Mouse (Mus musculus): ENCODE results near the gene Vamp5. TPM values are rescaled to one million over a fixed set of nuclear protein-coding genes. Genes with fewer than 3 reads are reported as not detected.

Vamp5 gene
- polyA plus RNA-seq, 1 experiment from 2014 or later, result 22.2 TPM

GRCm38 (mm10) chr6:72410003-72410402, 29.7 kb upstream of the Vamp5 start:
- no peaks in the 10 kb centered on the region for H3K9me3 ChIP-seq
- no peak overlapping the region for H3K4me3 ChIP-seq
- H3K4me2 ChIP-seq, result no peak overlapping the region
- no peak overlapping the region for H3K27ac ChIP-seq
- H3K27me3 ChIP-seq, result no peaks in the 10 kb centered on the region
- H3K4me1 ChIP-seq, result peaks cover 7% of the 10 kb centered on the region
- no peak for ATAC-seq (ENCODE audit: insufficient number of reproducible peaks, low FRiP score, low TSS enrichment, low read depth)
- H3K9ac ChIP-seq, result no peak overlapping the region
- 39% methylated on average over 1 of the region's 1 CpGs for WGBS
- H3K36me3 ChIP-seq, result no peaks in the 10 kb centered on the region

DNA sequence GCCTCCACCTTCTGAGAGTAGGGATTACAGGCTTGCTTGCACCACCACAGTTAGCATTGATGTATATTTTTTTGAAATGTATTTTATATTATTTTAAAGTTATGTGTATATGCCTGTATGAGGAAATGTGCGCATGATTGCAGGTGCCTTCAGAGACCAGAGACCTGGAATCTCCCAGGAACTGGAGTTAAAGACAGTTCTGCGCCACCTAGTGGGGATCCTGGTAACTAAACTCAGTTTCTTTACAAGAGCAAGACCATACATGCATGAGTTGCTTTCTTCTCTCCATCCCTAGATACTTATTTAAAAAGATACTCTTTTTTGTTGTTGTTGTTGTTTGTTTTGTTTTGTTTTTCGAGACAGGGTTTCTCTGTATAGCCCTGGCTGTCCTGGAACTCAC, 29.3 kb upstream of the Vamp5 start:
- H3K27ac ChIP-seq, result no peak overlapping the region
- peaks cover 5% of the 10 kb centered on the region for H3K4me1 ChIP-seq
- H3K9me3 ChIP-seq, result no peaks in the 10 kb centered on the region
- no peak overlapping the region for H3K4me2 ChIP-seq
- H3K36me3 ChIP-seq, result no peaks in the 10 kb centered on the region
- H3K4me3 ChIP-seq, result no peak overlapping the region
- no peak overlapping the region for H3K9ac ChIP-seq
- ATAC-seq (ENCODE audit: insufficient number of reproducible peaks, low FRiP score, low TSS enrichment, low read depth), result no peak
- 13% methylated on average over 3 of the region's 3 CpGs for WGBS
- no peaks in the 10 kb centered on the region for H3K27me3 ChIP-seq

DNA sequence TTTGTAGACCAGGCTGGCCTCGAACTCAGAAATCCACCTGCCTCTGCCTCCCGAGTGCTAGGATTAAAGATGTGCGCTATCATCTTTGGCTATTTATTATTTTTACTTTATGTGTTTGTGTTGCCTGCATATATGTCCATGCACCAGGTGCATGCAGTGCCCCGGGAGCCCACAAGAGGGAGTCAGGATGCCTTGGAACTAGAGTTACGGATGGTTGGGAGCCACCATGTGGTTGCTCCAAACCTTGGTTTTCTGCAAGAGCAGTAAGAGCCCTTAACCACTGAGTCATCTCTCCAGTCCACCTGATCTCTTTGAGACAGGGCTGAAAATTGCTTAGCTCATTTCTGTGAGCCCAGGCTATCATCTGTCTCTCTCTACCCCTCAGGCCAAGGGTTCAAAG, 26.9 kb upstream of the Vamp5 start:
- Histone ChIP-seq H3K27me3 (no peaks in the 10 kb centered on the region), H3K27ac (no peak overlapping the region), H3K9me3 (no peaks in the 10 kb centered on the region), H3K9ac (no peak overlapping the region), H3K4me3 (no peak overlapping the region), H3K4me1 (no peaks in the 10 kb centered on the region), H3K4me2 (no peak overlapping the region), H3K36me3 (no peaks in the 10 kb centered on the region)
- WGBS, result 3% methylated on average over 5 of the region's 5 CpGs
- peak; percentile 67; the same call in 1 of the 2 replicates for ATAC-seq (ENCODE audit: insufficient number of reproducible peaks, low FRiP score, low TSS enrichment, low read depth)

DNA sequence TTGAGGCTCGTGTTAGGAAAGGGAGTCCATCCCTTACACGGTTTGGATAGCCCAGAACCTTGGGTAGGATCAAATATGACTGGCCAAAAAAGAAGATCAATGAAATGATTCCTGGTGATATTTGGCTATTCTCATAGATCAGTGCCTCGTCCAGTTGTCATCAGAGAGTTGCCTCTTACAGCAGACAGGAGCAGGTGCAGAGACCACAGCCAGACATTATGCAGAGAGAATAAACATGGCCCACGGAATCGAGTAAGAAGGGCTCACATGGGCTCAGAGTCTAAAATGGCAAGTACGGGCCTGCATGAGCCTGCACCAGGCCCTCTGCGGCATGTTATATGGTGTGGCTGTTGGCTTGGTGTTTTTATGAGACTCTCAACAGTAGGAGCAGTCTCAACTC, 25.1 kb upstream of the Vamp5 start:
- no peak overlapping the region for H3K4me3 ChIP-seq
- no peak overlapping the region for H3K9ac ChIP-seq
- no peak overlapping the region for H3K4me2 ChIP-seq
- H3K9me3 ChIP-seq, result no peaks in the 10 kb centered on the region
- no peak for ATAC-seq (ENCODE audit: insufficient number of reproducible peaks, low FRiP score, low TSS enrichment, low read depth)
- no peaks in the 10 kb centered on the region for H3K36me3 ChIP-seq
- no peak overlapping the region for H3K27ac ChIP-seq
- 70% methylated on average over 7 of the region's 7 CpGs for WGBS
- H3K4me1 ChIP-seq, result no peaks in the 10 kb centered on the region
- no peaks in the 10 kb centered on the region for H3K27me3 ChIP-seq

DNA sequence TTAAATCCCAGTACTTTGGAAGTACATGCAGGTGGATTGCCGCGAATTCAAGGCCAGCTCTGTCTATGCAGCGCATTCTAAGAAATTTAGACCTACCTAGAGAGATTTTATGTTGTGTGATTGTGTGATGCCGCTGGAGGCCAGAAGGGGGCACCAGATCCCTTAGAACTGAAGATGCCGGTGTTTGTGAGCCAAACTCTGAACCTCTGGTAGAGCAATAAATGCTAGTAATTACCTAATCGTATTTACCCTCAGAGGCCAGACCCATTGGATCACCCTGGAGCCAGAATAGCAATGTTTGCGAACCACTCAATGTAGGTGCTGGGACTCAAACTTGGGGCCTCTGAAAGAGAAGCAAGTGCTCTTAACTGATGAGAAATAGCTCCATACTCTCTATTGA, 21.6 kb upstream of the Vamp5 start:
- no peak for ATAC-seq (ENCODE audit: insufficient number of reproducible peaks, low FRiP score, low TSS enrichment, low read depth)
- no peak overlapping the region for H3K4me2 ChIP-seq
- 17% methylated on average over 7 of the region's 7 CpGs for WGBS
- H3K27ac ChIP-seq, result no peak overlapping the region
- no peak overlapping the region for H3K9ac ChIP-seq
- no peak overlapping the region for H3K4me3 ChIP-seq
- H3K4me1 ChIP-seq, result no peaks in the 10 kb centered on the region
- no peaks in the 10 kb centered on the region for H3K9me3 ChIP-seq
- no peaks in the 10 kb centered on the region for H3K27me3 ChIP-seq
- H3K36me3 ChIP-seq, result no peaks in the 10 kb centered on the region

- 55% methylated on average over 2 of the region's 2 CpGs for WGBS
- H3K36me3 ChIP-seq, result no peaks in the 10 kb centered on the region
- 0 out of 2 replicates have a peak, but pooled peaks have one; percentile 24 for ATAC-seq (ENCODE audit: insufficient number of reproducible peaks, low FRiP score, low TSS enrichment, low read depth)
Measured at GRCm38 (mm10) chr6:72399967-72400366, 19.7 kb upstream of the Vamp5 start.

GRCm38 (mm10) chr6:72396837-72397251, 16.6 kb upstream of the Vamp5 start:
- H3K27me3 ChIP-seq, result no peaks in the 10 kb centered on the region
- no peak overlapping the region for H3K4me2 ChIP-seq
- no peak overlapping the region for H3K4me3 ChIP-seq
- no peaks in the 10 kb centered on the region for H3K4me1 ChIP-seq
- 77% methylated on average over 10 of the region's 10 CpGs for WGBS
- no peaks in the 10 kb centered on the region for H3K36me3 ChIP-seq
- H3K9ac ChIP-seq, result no peak overlapping the region
- H3K9me3 ChIP-seq, result no peaks in the 10 kb centered on the region
- ATAC-seq (ENCODE audit: insufficient number of reproducible peaks, low FRiP score, low TSS enrichment, low read depth), result no peak
- H3K27ac ChIP-seq, result no peak overlapping the region

More at GRCm38 (mm10) chr6:72399967-72400366, 19.7 kb upstream of the Vamp5 start:
- Histone ChIP-seq H3K9me3 (no peaks in the 10 kb centered on the region), H3K4me2 (no peak overlapping the region), H3K4me1 (no peaks in the 10 kb centered on the region), H3K27ac (no peak overlapping the region), H3K27me3 (no peaks in the 10 kb centered on the region), H3K9ac (no peak overlapping the region), H3K4me3 (no peak overlapping the region)

DNA sequence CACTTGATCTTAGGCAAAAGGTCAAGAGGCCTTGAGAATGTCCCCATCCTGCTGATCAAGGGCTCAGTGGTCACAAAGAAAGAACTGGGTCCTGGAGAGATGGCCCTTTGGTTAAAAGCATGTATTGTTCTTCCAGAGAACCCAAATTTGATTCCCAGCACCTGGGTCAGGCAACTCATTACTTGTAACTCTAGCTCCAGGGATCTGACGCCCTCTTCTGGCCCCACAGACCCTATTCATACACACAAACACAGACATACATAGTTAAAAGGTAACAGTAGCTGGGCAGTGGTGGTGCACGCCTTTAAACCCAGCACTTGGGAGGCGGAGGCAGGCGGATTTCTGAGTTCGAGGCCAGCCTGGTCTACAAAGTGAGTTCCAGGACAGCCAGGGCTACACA, 12.1 kb upstream of the Vamp5 start:
- Histone ChIP-seq H3K4me2 (no peak overlapping the region), H3K4me1 (peaks cover 29% of the 10 kb centered on the region), H3K9me3 (no peaks in the 10 kb centered on the region), H3K4me3 (no peak overlapping the region), H3K27ac (no peak overlapping the region), H3K36me3 (no peaks in the 10 kb centered on the region), H3K9ac (no peak overlapping the region), H3K27me3 (no peaks in the 10 kb centered on the region)
- WGBS, result 88% methylated on average over 5 of the region's 5 CpGs
- no peak for ATAC-seq (ENCODE audit: insufficient number of reproducible peaks, low FRiP score, low TSS enrichment, low read depth)

DNA sequence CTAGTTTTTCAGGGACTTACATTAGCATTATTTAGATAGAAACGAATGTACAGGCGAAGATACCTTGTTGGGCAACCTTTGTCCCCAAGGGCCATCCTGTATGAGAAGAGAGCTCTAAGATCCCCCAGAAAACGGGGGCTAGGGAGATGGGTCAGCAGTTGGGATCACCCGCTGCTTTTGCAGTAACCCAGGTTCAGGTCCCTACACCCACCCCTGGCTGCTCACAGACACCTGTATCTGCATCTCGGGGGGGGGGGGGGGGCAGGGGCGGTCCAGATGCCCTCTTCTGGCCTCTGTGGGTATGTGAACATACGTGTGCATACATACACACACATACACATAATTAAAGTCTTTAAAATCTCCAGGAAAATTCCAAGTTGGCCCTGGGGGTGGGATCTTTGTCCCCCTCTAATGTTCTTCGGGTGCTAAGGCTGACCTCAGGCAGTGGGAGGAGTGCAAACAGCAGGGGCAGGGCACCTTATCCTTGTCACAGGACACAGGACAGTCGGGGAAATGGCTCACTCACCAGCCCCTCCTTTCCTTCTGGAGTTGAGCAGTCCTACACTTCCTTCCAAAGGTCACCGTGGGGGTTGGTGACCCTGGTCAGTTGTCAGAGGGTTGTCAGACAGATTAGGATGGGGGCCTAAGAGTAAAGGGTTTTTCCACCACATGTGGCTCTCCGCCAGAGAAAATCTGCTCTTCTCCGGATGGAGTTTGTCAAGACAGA, 10.7 kb upstream of the Vamp5 start:
- no peaks in the 10 kb centered on the region for H3K27me3 ChIP-seq
- no peaks in the 10 kb centered on the region for H3K9me3 ChIP-seq
- no peak for ATAC-seq (ENCODE audit: insufficient number of reproducible peaks, low FRiP score, low TSS enrichment, low read depth)
- peak overlapping the region; percentile 61 for H3K4me2 ChIP-seq
- peaks cover 8% of the 10 kb centered on the region; the same call in 1 of the 2 replicates for H3K36me3 ChIP-seq
- peak overlapping the region; percentile 89 for H3K27ac ChIP-seq
- H3K4me1 ChIP-seq, result peaks cover 29% of the 10 kb centered on the region
- peak overlapping the region; percentile 57; the same call in 1 of the 2 replicates for H3K9ac ChIP-seq
- WGBS, result 22% methylated on average over 12 of the region's 12 CpGs
- peak overlapping the region; percentile 49 for H3K4me3 ChIP-seq

DNA sequence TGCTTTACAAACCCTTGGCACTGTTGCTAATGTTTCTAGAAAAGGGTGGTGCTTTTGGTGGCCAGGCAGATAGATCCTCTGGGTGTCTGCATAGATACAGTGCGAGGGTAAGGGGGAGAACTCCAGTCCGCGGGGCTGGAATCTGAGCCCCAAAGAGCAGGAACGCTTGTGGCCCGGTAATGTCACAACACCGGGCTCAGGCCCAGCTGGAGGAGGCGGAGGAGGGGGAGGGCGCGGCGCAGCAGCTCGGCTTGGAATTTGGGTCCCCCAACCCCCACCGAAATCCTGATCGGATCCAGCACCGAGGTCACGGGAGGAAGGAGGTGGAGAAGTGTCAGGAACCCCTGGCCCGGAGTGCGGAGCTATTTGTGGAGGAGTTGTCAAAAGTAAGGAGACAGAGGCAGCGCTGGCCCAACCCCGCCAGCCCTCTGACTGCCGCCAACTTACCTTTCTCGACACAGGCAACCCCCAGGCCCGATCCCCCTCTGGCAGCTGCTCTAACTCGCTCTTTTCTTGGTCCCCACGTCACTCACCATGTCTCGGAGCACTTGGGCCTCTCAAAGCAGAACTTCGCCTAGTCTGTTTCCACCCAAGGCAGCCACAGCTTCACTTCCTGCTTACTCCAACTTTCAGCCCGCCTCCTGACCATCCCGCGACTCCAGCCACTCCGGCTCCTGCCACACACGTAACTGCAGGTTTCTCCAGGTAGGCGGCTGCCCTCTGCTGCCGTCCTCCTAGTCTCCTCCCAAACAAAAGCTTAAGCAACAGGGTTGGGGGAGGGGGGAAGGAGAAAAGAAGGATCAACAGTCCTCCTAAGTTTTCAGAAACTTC, 9.9 kb upstream of the Vamp5 start, which contains the start of gene Vamp8:
Gene Vamp8, minus strand, starts transcription at position 763 of the 831 bp plus-strand sequence.
- ATAC-seq (ENCODE audit: insufficient number of reproducible peaks, low FRiP score, low TSS enrichment, low read depth), result peak; percentile 60; the same call in 1 of the 2 replicates
- Histone ChIP-seq H3K9me3 (no peaks in the 10 kb centered on the region), H3K27me3 (no peaks in the 10 kb centered on the region), H3K4me2 (peak within 1 kb of the TSS; percentile 61), H3K9ac (peak within 1 kb of the TSS; percentile 57), H3K4me3 (peak within 1 kb of the TSS; percentile 49), H3K36me3 (peaks cover 16% of the 10 kb centered on the region), H3K4me1 (peaks cover 29% of the 10 kb centered on the region), H3K27ac (peak within 1 kb of the TSS; percentile 89)
- under 1% methylated on average over 33 of the region's 33 CpGs for WGBS

- Histone ChIP-seq H3K4me1 (peaks cover 29% of the 10 kb centered on the region), H3K9me3 (no peaks in the 10 kb centered on the region), H3K36me3 (peaks cover 23% of the 10 kb centered on the region), H3K27me3 (no peaks in the 10 kb centered on the region), H3K27ac (peak overlapping the region; percentile 89), H3K9ac (peak overlapping the region; percentile 57), H3K4me2 (peak overlapping the region; percentile 61), H3K4me3 (peak overlapping the region; percentile 49)
- 11% methylated on average over 13 of the region's 13 CpGs for WGBS
- ATAC-seq (ENCODE audit: insufficient number of reproducible peaks, low FRiP score, low TSS enrichment, low read depth), result peak; percentile 35; the same call in 1 of the 2 replicates
Measured at GRCm38 (mm10) chr6:72389471-72389940, 9.2 kb upstream of the Vamp5 start.

All from limb, embryonic 15.5 days (tissue).